Mouse (Mus musculus) spleen, adult 2 months (tissue): ENCODE measurements at regions not wholly inside any gene's neighbourhood (a gene's known extent, or its start where the extent isn't known, plus 50 kb on each side); places are given as distances from the start of the nearest gene placed in this dataset.

Experiments used
- CTCF ChIP-seq: fragments of 200-500 bp; IDR thresholded peaks from 2 replicates; pipeline ENCODE4 v1.5.1; 2011; ENCODE audit warnings: mild to moderate bottlenecking, inconsistent platforms; ENCODE audit not compliant: insufficient read depth, insufficient read length, insufficient replicate concordance; ENCODE audit errors: extremely low read depth
- POLR2A ChIP-seq: fragments of 200-500 bp; IDR thresholded peaks from 2 replicates; pipeline ENCODE4 v1.6.1; 2011; ENCODE audit warnings: low read depth, low read length, inconsistent platforms

GRCm38 (mm10) chr14:105514413-105514812 is 256.0 kb downstream of the Ndfip2 start:
- TF ChIP-seq CTCF (no peak), POLR2A (no peak)
